Mouse (Mus musculus): Measurements from ENCODE around the gene Olfr633. TPM values are rescaled to one million over a fixed set of nuclear protein-coding genes. Genes with fewer than 3 reads are reported as not detected.

The Olfr633 gene
- not detected for polyA plus RNA-seq (2012; fragmentation: generic; extraction: Trizol)

DNA sequence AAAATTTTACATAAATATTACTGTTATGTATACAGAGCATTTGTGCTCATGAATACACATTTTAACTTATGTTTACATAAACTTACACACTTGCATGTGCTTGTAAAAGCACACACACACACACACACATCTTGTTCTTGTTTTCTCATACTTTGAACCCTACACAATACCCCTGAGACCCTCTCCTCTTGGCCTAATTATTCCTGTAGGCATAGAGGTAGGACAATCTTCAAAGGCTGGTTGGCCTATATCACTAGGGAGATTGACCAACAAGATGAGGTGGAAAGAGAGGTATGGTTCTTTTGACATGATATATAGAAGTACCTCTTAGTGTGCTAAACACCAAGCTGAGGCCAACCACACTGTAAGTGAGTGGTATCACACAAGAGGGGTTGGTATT, at the start of gene Olfr633:
Gene Olfr633 (plus strand): TSS at position 301 of the 400 bp plus-strand sequence.

DNA sequence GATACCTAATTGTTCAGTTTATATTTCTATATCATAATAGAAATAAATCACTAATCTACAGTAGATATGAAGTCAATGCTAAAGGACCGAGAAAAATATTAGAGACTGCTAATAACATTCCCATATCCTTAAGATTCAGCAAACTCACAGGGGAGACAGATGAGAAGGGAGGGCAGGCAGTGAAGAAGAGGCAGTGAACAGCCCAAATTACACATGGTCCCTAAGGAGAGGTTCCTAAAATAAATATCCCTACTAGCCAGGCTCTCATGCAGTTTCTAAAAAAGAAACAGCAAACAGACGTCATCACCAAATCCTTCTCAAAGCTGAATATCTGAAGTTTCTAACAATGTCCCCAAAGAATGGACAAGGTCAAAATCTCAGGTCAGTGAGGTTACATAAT, 41.0 kb upstream of the Olfr633 start, which contains the start of gene Olfr65:
Gene Olfr65 (plus strand): TSS at position 301 of the 400 bp plus-strand sequence.

GRCm38 (mm10) chr7:103928525-103928924, 15.7 kb upstream of the Olfr633 start, which contains the start of gene Olfr631:
Olfr631 (plus strand) TSS chr7:103928825.

DNA sequence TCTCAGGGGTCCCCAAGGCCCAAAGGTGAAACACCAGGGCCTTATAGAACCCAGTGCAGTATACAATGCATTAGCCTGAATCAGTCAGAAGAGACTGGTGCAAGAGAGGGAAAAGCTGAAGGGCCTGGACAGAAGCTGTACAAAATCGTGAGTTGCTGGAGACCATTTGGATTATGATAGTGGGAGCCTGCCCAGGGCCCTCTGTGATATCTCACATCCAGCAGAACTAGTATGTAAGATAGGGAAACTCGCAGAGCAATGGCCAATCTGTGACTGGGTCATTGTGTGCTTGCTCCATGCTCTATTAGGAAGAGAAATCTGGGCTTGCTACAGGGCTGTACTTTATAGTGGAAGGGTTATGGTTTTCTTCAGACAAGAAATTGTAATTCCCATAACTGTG, 10.0 kb upstream of the Olfr633 start, which contains the start of gene Olfr632:
Gene Olfr632 (plus strand): TSS at position 84 of the 400 bp plus-strand sequence.

DNA sequence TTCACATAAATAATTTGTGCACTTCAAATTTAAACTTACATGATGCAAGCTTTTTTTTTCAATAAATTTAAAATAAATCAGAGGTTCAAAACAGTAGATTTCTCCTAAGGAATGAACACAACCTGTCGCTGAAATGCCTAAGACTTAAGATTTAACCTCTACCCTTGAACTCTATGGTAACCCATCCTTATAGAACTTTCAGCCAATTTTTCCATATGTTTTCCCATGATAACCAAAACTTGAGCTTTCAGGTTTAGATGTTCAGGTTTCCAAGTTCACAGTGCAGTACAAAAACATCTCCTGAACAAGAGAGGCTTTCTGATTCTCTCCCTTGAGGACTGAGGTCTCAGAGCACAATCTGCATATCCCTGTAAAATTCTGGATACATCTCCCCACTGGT, 26.6 kb downstream of the Olfr633 start, which contains the start of gene Olfr635:
Gene Olfr635 (plus strand): TSS at position 301 of the 400 bp plus-strand sequence.

GRCm38 (mm10) chr7:103998446-103998845, 54.2 kb downstream of the Olfr633 start, which contains the start of gene Olfr638:
Olfr638 (plus strand) TSS chr7:103998746.

Other genes starting within 250 kb of the Olfr633 start
- gene Olfr243, start 229.8 kb upstream of the Olfr633 start, polyA plus RNA-seq (2012; fragmentation: generic; extraction: Trizol): not detected
- not detected for gene Olfr628, start 214.1 kb upstream of the Olfr633 start, polyA plus RNA-seq (2012; fragmentation: generic; extraction: Trizol)
- gene Olfr629, start 199.5 kb upstream of the Olfr633 start, polyA plus RNA-seq (2012; fragmentation: generic; extraction: Trizol): not detected
- not detected for gene Olfr630, start 187.1 kb upstream of the Olfr633 start, polyA plus RNA-seq (2012; fragmentation: generic; extraction: Trizol)
- not detected for gene Olfr69, start 172.8 kb upstream of the Olfr633 start, polyA plus RNA-seq (2012; fragmentation: generic; extraction: Trizol)
- gene Olfr68, start 164.7 kb upstream of the Olfr633 start, polyA plus RNA-seq (2012; fragmentation: generic; extraction: Trizol): not detected
- gene Olfr67, start 152.6 kb upstream of the Olfr633 start, polyA plus RNA-seq (2012; fragmentation: generic; extraction: Trizol): not detected
- gene Hbb-bt, start 130.4 kb upstream of the Olfr633 start, polyA plus RNA-seq (2012; fragmentation: generic; extraction: Trizol): not detected
- not detected for gene Hbb-bs, start 116.3 kb upstream of the Olfr633 start, polyA plus RNA-seq (2012; fragmentation: generic; extraction: Trizol)
- not detected for gene Hbb-bh2, start 103.9 kb upstream of the Olfr633 start, polyA plus RNA-seq (2012; fragmentation: generic; extraction: Trizol)
- gene Hbb-bh1, start 101.3 kb upstream of the Olfr633 start, polyA plus RNA-seq (2012; fragmentation: generic; extraction: Trizol): under 1 TPM; 0.08 to 0.97 TPM
- under 1 TPM in 1 of 2 experiments, not detected in 1; 0.06 TPM for gene Hbb-y, start 91.2 kb upstream of the Olfr633 start, polyA plus RNA-seq (2012; fragmentation: generic; extraction: Trizol)
- not detected for gene Olfr66, start 58.2 kb upstream of the Olfr633 start, polyA plus RNA-seq (2012; fragmentation: generic; extraction: Trizol)
- gene Olfr64, start 50.0 kb upstream of the Olfr633 start, polyA plus RNA-seq (2012; fragmentation: generic; extraction: Trizol): not detected
- under 1 TPM in 1 of 2 experiments, not detected in 1; 0.05 TPM for gene Olfr65, start 41.0 kb upstream of the Olfr633 start, polyA plus RNA-seq (2012; fragmentation: generic; extraction: Trizol)
- gene Olfr631, start 15.6 kb upstream of the Olfr633 start, polyA plus RNA-seq (2012; fragmentation: generic; extraction: Trizol): not detected
- not detected for gene Olfr632, start 10.1 kb upstream of the Olfr633 start, polyA plus RNA-seq (2012; fragmentation: generic; extraction: Trizol)
- not detected for gene Olfr635, start 26.7 kb downstream of the Olfr633 start, polyA plus RNA-seq (2012; fragmentation: generic; extraction: Trizol)
- not detected for gene Olfr638, start 54.3 kb downstream of the Olfr633 start, polyA plus RNA-seq (2012; fragmentation: generic; extraction: Trizol)
- not detected for gene Olfr639, start 72.9 kb downstream of the Olfr633 start, polyA plus RNA-seq (2012; fragmentation: generic; extraction: Trizol)
- gene Olfr640, start 81.1 kb downstream of the Olfr633 start, polyA plus RNA-seq (2012; fragmentation: generic; extraction: Trizol): not detected
- not detected for gene Olfr641, start 91.0 kb downstream of the Olfr633 start, polyA plus RNA-seq (2012; fragmentation: generic; extraction: Trizol)
- not detected for gene Olfr642, start 108.2 kb downstream of the Olfr633 start, polyA plus RNA-seq (2012; fragmentation: generic; extraction: Trizol)
- not detected for gene 4930516K23Rik, start 117.0 kb downstream of the Olfr633 start, polyA plus RNA-seq (2012; fragmentation: generic; extraction: Trizol)
- gene Olfr644, start 127.4 kb downstream of the Olfr633 start, polyA plus RNA-seq (2012; fragmentation: generic; extraction: Trizol): not detected
- gene Olfr645, start 141.0 kb downstream of the Olfr633 start, polyA plus RNA-seq (2012; fragmentation: generic; extraction: Trizol): not detected
- not detected for gene Olfr646, start 160.4 kb downstream of the Olfr633 start, polyA plus RNA-seq (2012; fragmentation: generic; extraction: Trizol)
- gene Ubqln5, start 185.4 kb downstream of the Olfr633 start, polyA plus RNA-seq (2012; fragmentation: generic; extraction: Trizol): not detected
- gene Olfr643, start 193.0 kb downstream of the Olfr633 start, polyA plus RNA-seq (2012; fragmentation: generic; extraction: Trizol): not detected
- not detected for gene Ubqln3, start 198.8 kb downstream of the Olfr633 start, polyA plus RNA-seq (2012; fragmentation: generic; extraction: Trizol)
- gene Ubqlnl, start 206.1 kb downstream of the Olfr633 start, polyA plus RNA-seq (2012; fragmentation: generic; extraction: Trizol): not detected
- not detected for gene Olfm5, start 220.4 kb downstream of the Olfr633 start, polyA plus RNA-seq (2012; fragmentation: generic; extraction: Trizol)
- gene Olfr648, start 239.0 kb downstream of the Olfr633 start, polyA plus RNA-seq (2012; fragmentation: generic; extraction: Trizol): under 1 TPM in 1 of 2 experiments, not detected in 1; 0.01 TPM

Data from C3H10T1/2 (cell line).